Mouse (Mus musculus) left cerebral cortex, postnatal 14 days (tissue): ENCODE measurements around the gene Slc41a2. TPM values are rescaled to one million over a fixed set of nuclear protein-coding genes. Genes with fewer than 3 reads are reported as not detected.

Experiments used
- total RNA-seq, 2 experiments: library from RNA; stranded (reverse); gene quantifications; 2 replicates each; pipeline ENCODE4 v1.2.3; 2021

Gene Slc41a2
- total RNA-seq, 2 experiments from 2014 or later = 30.8 to 35.6 TPM

Other genes starting within 250 kb of the Slc41a2 start
- 1 to 10 TPM; 2.5 to 2.9 TPM for gene D10Wsu102e, start 22.3 kb upstream of the Slc41a2 start, total RNA-seq
- 1 to 10 TPM; 2.4 to 2.9 TPM for gene Aldh1l2, start 196.3 kb upstream of the Slc41a2 start, total RNA-seq
- gene Washc4, start 205.9 kb upstream of the Slc41a2 start, total RNA-seq = 10 to 100 TPM; 20.2 to 20.6 TPM